Mouse (Mus musculus) intestine, embryonic 14.5 days (tissue): Measurements from ENCODE around the gene Tigd4. TPM values are rescaled to one million over a fixed set of nuclear protein-coding genes. Genes with fewer than 3 reads are reported as not detected.
A peak's percentile ranks its signal among the peaks of the same experiment; 100 is the strongest.

Experiments
- ATAC-seq: fragments of 200-750 bp; cut with Nextera tagmentation; replicated peaks from 2 replicates; pipeline ENCODE4 v1.8.0; 2017; ENCODE audit warnings: low read depth, moderate number of reproducible peaks, moderate TSS enrichment, moderate library complexity; ENCODE audit not compliant: low FRiP score, low TSS enrichment
- DNase-seq: peaks from one replicate; pipeline ENCODE4 v3.0.0-alpha.2; 2018; ENCODE audit warnings: low spot score
- H3K27ac ChIP-seq: fragments of 300-500 bp; sonication (generic); 2 replicates; pipeline ENCODE4 v1.5.1; 2014; ENCODE audit warnings: low read depth, mild to moderate bottlenecking, control low read depth
- H3K27me3 ChIP-seq: fragments of 300-500 bp; sonication (generic); replicated peaks from 2 replicates; pipeline ENCODE4 v1.6.1; 2014; ENCODE audit warnings: low read length, control low read depth; ENCODE audit not compliant: control insufficient read depth, insufficient read depth
- H3K36me3 ChIP-seq: fragments of 300-500 bp; sonication (generic); 2 replicates; pipeline ENCODE4 v1.6.1; 2014; ENCODE audit warnings: low read length, control low read depth; ENCODE audit not compliant: control insufficient read depth, insufficient read depth
- H3K4me1 ChIP-seq: fragments of 300-500 bp; sonication (generic); replicated peaks from 2 replicates; pipeline ENCODE4 v1.6.1; 2014; ENCODE audit warnings: low read length, control low read depth, mixed read lengths; ENCODE audit not compliant: control insufficient read depth, insufficient read depth
- H3K4me2 ChIP-seq: fragments of 300-500 bp; sonication (generic); 2 replicates; pipeline ENCODE4 v1.6.1; 2014; ENCODE audit warnings: low read length
- H3K4me3 ChIP-seq: fragments of 300-500 bp; sonication (generic); 2 replicates; pipeline ENCODE4 v1.5.1; 2014; ENCODE audit warnings: low read depth, low read length, control low read depth, mixed read lengths
- H3K9ac ChIP-seq: fragments of 300-500 bp; sonication (generic); 2 replicates; pipeline ENCODE4 v1.6.1; 2014; ENCODE audit warnings: mild to moderate bottlenecking, low read length
- H3K9me3 ChIP-seq: fragments of 300-500 bp; sonication (generic); 2 replicates; pipeline ENCODE4 v1.6.1; 2016; ENCODE audit warnings: low read length, control low read depth; ENCODE audit not compliant: control insufficient read depth
- WGBS: fragments of 180-500 bp; shearing (Covaris S2); extraction: QIAGEN DNeasy Blood & Tissue Kit; methylation state at CpG from one replicate; pipeline ENCODE4 v1.1.7; 2014; 5-methylcytosine and 5-hydroxymethylcytosine counted together
- polyA plus RNA-seq: library from polyadenylated mRNA; unstranded; fragments of >200 nt; fragmentation: Nextera tagmentation; extraction: Ambion mirVana; gene quantifications from 2 replicates; pipeline ENCODE4 v1.2.1, GENCODE M21; 2014

Tigd4 gene
- polyA plus RNA-seq, 1 experiment from 2014 or later: not detected

GRCm38 (mm10) chr3:84598756-84599155, 5.4 kb downstream of the Tigd4 start:
- no peak overlapping the region for H3K9ac ChIP-seq
- no peaks in the 10 kb centered on the region for H3K9me3 ChIP-seq
- H3K27me3 ChIP-seq: peaks cover 3% of the 10 kb centered on the region; the same call in 1 of the 2 replicates
- H3K36me3 ChIP-seq: no peaks in the 10 kb centered on the region
- no peak overlapping the region for H3K27ac ChIP-seq
- ATAC-seq (no peak), DNase-seq (no peak)
- no peak overlapping the region for H3K4me3 ChIP-seq
- 81% methylated on average over 6 of the region's 6 CpGs for WGBS
- H3K4me2 ChIP-seq: no peak overlapping the region
- H3K4me1 ChIP-seq: 0 out of 2 replicates have a peak, but pooled peaks cover 3% of the 10 kb centered on the region

GRCm38 (mm10) chr3:84601870-84602495, 8.6 kb downstream of the Tigd4 start:
- peaks cover 8% of the 10 kb centered on the region; the same call in 1 of the 2 replicates for H3K9me3 ChIP-seq
- no peak overlapping the region for H3K4me3 ChIP-seq
- H3K4me1 ChIP-seq: no peaks in the 10 kb centered on the region
- no peaks in the 10 kb centered on the region for H3K36me3 ChIP-seq
- DNase-seq (no peak), ATAC-seq (no peak)
- no peaks in the 10 kb centered on the region for H3K27me3 ChIP-seq
- 78% methylated on average over 9 of the region's 9 CpGs for WGBS
- no peak overlapping the region for H3K4me2 ChIP-seq
- H3K9ac ChIP-seq: no peak overlapping the region
- no peak overlapping the region for H3K27ac ChIP-seq

- Histone ChIP-seq H3K36me3 (no peaks in the 10 kb centered on the region), H3K27ac (no peak overlapping the region), H3K9ac (no peak overlapping the region), H3K4me1 (no peaks in the 10 kb centered on the region), H3K4me2 (no peak overlapping the region), H3K9me3 (peaks cover 8% of the 10 kb centered on the region; the same call in 1 of the 2 replicates), H3K27me3 (no peaks in the 10 kb centered on the region), H3K4me3 (no peak overlapping the region)
- DNase-seq (no peak), ATAC-seq (no peak)
- WGBS: 88% methylated on average over 2 of the region's 2 CpGs
Observed at GRCm38 (mm10) chr3:84602759-84603158, 9.4 kb downstream of the Tigd4 start.

- no peak overlapping the region for H3K9ac ChIP-seq
- no peaks in the 10 kb centered on the region for H3K27me3 ChIP-seq
- H3K4me2 ChIP-seq: no peak overlapping the region
- no peak overlapping the region for H3K4me3 ChIP-seq
- ATAC-seq (no peak), DNase-seq (no peak)
- no peak overlapping the region for H3K27ac ChIP-seq
- H3K36me3 ChIP-seq: no peaks in the 10 kb centered on the region
- 75% methylated on average over 9 of the region's 9 CpGs for WGBS
- H3K4me1 ChIP-seq: no peaks in the 10 kb centered on the region
- H3K9me3 ChIP-seq: peaks cover 8% of the 10 kb centered on the region; the same call in 1 of the 2 replicates
Observed at GRCm38 (mm10) chr3:84603212-84603611, 9.8 kb downstream of the Tigd4 start.

GRCm38 (mm10) chr3:84610183-84610710, 16.9 kb downstream of the Tigd4 start:
- WGBS: 67% methylated on average over 9 of the region's 9 CpGs
- no peak overlapping the region for H3K4me3 ChIP-seq
- DNase-seq: no peak
- no peak overlapping the region for H3K9ac ChIP-seq
- no peak overlapping the region for H3K27ac ChIP-seq
- no peak for ATAC-seq
- no peaks in the 10 kb centered on the region for H3K4me1 ChIP-seq
- peaks cover 8% of the 10 kb centered on the region; the same call in 1 of the 2 replicates for H3K9me3 ChIP-seq
- no peak overlapping the region for H3K4me2 ChIP-seq
- no peaks in the 10 kb centered on the region for H3K27me3 ChIP-seq
- no peaks in the 10 kb centered on the region for H3K36me3 ChIP-seq

- Histone ChIP-seq H3K27ac (no peak overlapping the region), H3K9ac (no peak overlapping the region), H3K4me2 (no peak overlapping the region), H3K4me1 (no peaks in the 10 kb centered on the region), H3K27me3 (no peaks in the 10 kb centered on the region), H3K9me3 (no peaks in the 10 kb centered on the region), H3K36me3 (no peaks in the 10 kb centered on the region), H3K4me3 (no peak overlapping the region)
- WGBS: 30% methylated on average over 5 of the region's 5 CpGs
- ATAC-seq (no peak), DNase-seq (peak; percentile 57)
Observed at GRCm38 (mm10) chr3:84615050-84615855, 21.9 kb downstream of the Tigd4 start.

GRCm38 (mm10) chr3:84615856-84616225, 22.5 kb downstream of the Tigd4 start:
- Histone ChIP-seq H3K9me3 (no peaks in the 10 kb centered on the region), H3K36me3 (no peaks in the 10 kb centered on the region), H3K4me1 (no peaks in the 10 kb centered on the region), H3K9ac (no peak overlapping the region), H3K4me3 (no peak overlapping the region), H3K27ac (no peak overlapping the region), H3K4me2 (no peak overlapping the region), H3K27me3 (no peaks in the 10 kb centered on the region)
- 45% methylated on average over 7 of the region's 7 CpGs for WGBS
- ATAC-seq: no peak
- peak; percentile 50 for DNase-seq

- Histone ChIP-seq H3K27me3 (no peaks in the 10 kb centered on the region), H3K4me3 (no peak overlapping the region), H3K36me3 (no peaks in the 10 kb centered on the region), H3K27ac (no peak overlapping the region), H3K9me3 (no peaks in the 10 kb centered on the region), H3K9ac (no peak overlapping the region), H3K4me2 (no peak overlapping the region), H3K4me1 (no peaks in the 10 kb centered on the region)
- no peak for ATAC-seq
- peak; percentile 3 for DNase-seq
- WGBS: 82% methylated on average over 2 of the region's 2 CpGs
Observed at GRCm38 (mm10) chr3:84618627-84619026, 25.3 kb downstream of the Tigd4 start.
